Mouse (Mus musculus): ENCODE measurements at regions not wholly inside any gene's neighbourhood (a gene's known extent, or its start where the extent isn't known, plus 50 kb on each side); places are given as distances from the start of the nearest gene placed in this dataset.

DNA sequence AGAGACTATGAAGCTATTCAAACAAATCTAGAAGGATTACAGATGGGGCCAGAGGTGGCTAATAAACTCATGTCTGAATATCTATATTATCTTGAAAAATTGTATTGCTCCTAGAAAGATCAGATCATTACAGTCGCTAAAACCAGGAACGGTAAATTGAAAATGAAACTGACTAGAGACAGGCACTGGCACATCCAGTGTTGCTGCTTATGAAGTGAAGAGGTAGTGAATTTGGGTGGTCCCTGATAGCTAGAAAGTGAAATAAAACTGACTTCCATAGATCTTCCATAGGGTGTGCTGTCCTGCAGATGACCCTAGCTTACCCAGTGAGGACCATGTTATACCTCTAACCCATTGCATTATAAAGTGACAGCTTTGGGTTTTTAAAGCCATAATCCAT is 251.6 kb downstream of the Lipi start:
- TF ChIP-seq CTCF (IDR thresholded peaks at IDR 0.05; ENCODE audit: borderline replicate concordance, insufficient read depth, low read depth, low read length) = no peak
- TF ChIP-seq POLR2A (IDR thresholded peaks at IDR 0.05; ENCODE audit: borderline replicate concordance, insufficient read depth, low read length) = no peak
